Mouse (Mus musculus): ENCODE data around the gene Aoc1.

DNA sequence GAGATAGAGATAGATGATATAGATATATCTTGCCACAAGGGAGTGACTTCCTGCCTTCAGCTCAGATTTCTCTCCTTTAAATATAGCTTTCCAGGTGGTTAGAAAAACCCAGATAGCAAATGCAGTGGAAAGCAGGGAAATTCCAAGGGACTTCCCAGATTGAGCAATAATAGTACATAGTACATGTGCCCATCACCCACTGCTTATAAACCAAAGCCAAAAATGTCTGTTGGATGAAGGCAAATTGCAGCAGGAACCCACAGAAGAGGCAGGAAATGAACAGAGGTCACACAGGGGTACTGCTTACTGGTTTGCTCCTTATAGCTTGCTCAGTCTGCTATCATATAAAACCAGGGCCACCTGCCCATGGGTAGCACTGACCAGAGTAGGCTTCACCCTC lies 43.0 kb upstream of the Aoc1 start:
- TF ChIP-seq POLR2A (IDR thresholded peaks at IDR 0.05; ENCODE audit: borderline replicate concordance, extremely low read depth, insufficient read depth, insufficient read length, poor library complexity, severe bottlenecking) (no peak), CTCF (IDR thresholded peaks at IDR 0.05; ENCODE audit: borderline replicate concordance, extremely low read depth, insufficient read depth, insufficient read length) (no peak)
